Mouse (Mus musculus) cerebellum, postnatal 25 days (tissue): Measurements from ENCODE around the gene Fmnl2.

Source experiments
- DNase-seq, 2 experiments: peaks; one replicate each; pipeline ENCODE4 v3.0.0; 2021; ENCODE audit warnings: mixed read lengths in 2 of 2

Fmnl2 gene

GRCm38 (mm10) chr2:52957771-52958534 is 100.3 kb downstream of the Fmnl2 start:
- peak in 1 of 2 experiments; percentile 34 for DNase-seq

GRCm38 (mm10) chr2:52958535-52959290 is 101.1 kb downstream of the Fmnl2 start:
- peak; percentile 90 to 95 for DNase-seq

GRCm38 (mm10) chr2:52959291-52959621 is 101.6 kb downstream of the Fmnl2 start:
- DNase-seq: no peak

- DNase-seq: no peak
Observed at GRCm38 (mm10) chr2:52959982-52960381, 102.3 kb downstream of the Fmnl2 start.

- no peak for DNase-seq
Observed at GRCm38 (mm10) chr2:52960697-52961096, 103.0 kb downstream of the Fmnl2 start.

- DNase-seq: no peak
Observed at GRCm38 (mm10) chr2:52963439-52963838, 105.8 kb downstream of the Fmnl2 start.

GRCm38 (mm10) chr2:52964386-52964928 is 106.8 kb downstream of the Fmnl2 start:
- DNase-seq: no peak

- DNase-seq: no peak
Observed at GRCm38 (mm10) chr2:52966227-52966626, 108.6 kb downstream of the Fmnl2 start.

GRCm38 (mm10) chr2:52966820-52967460 is 109.3 kb downstream of the Fmnl2 start:
- DNase-seq: peak; percentile 66 to 71

- DNase-seq: no peak
Observed at GRCm38 (mm10) chr2:52967461-52967823, 109.8 kb downstream of the Fmnl2 start.

GRCm38 (mm10) chr2:52968884-52969283 is 111.2 kb downstream of the Fmnl2 start:
- no peak for DNase-seq

- DNase-seq: no peak
Observed at GRCm38 (mm10) chr2:52974056-52974455, 116.4 kb downstream of the Fmnl2 start.

- DNase-seq: no peak
Observed at GRCm38 (mm10) chr2:52974776-52975175, 117.1 kb downstream of the Fmnl2 start.

- no peak for DNase-seq
Observed at GRCm38 (mm10) chr2:52977921-52978675, 120.4 kb downstream of the Fmnl2 start.

GRCm38 (mm10) chr2:52978796-52979195 is 121.1 kb downstream of the Fmnl2 start:
- no peak for DNase-seq

GRCm38 (mm10) chr2:52979280-52979763 is 121.7 kb downstream of the Fmnl2 start:
- DNase-seq: no peak

- no peak for DNase-seq
Observed at GRCm38 (mm10) chr2:52981126-52981525, 123.5 kb downstream of the Fmnl2 start.

- no peak for DNase-seq
Observed at GRCm38 (mm10) chr2:52981595-52981994, 123.9 kb downstream of the Fmnl2 start.

- DNase-seq: no peak
Observed at GRCm38 (mm10) chr2:52982502-52982901, 124.8 kb downstream of the Fmnl2 start.

- DNase-seq: no peak
Observed at GRCm38 (mm10) chr2:52984556-52984955, 126.9 kb downstream of the Fmnl2 start.

- DNase-seq: peak; percentile 66 to 71
Observed at GRCm38 (mm10) chr2:52985167-52985566, 127.5 kb downstream of the Fmnl2 start.

GRCm38 (mm10) chr2:52986354-52986753 is 128.7 kb downstream of the Fmnl2 start:
- DNase-seq: no peak

GRCm38 (mm10) chr2:52987035-52987434 is 129.4 kb downstream of the Fmnl2 start:
- DNase-seq: no peak
